12 mouse cellular contexts compared by ENCODE assay signal in genomic region chr6:53369928-53370327, GRCm38 (mm10).
DNase-seq lines count a peak whose midpoint lies in the region; ATAC-seq lines count a peak whose summit lies in the region.
"Had no signal": no experiment of that assay in that cellular context is flagged by ENCODE, and none has a peak within 500 bp of the region (broad histone marks: within the 10 kb centered on the region; RNA-seq: fewer than 3 reads in every experiment).

No protein-coding gene starts in this region.

- H3K4me1 ChIP-seq in forebrain, embryonic 12.5 days = peaks cover 5% of the 10 kb centered on the region; the same call in 1 of the 2 replicates
- H3K4me1 ChIP-seq in hindbrain, embryonic 10.5 days (replicated peaks) = peaks cover 14% of the 10 kb centered on the region
- H3K4me1 ChIP-seq: midbrain, embryonic 13.5 days had no signal

- no peak overlapping the region for H3K9ac ChIP-seq in forebrain, embryonic 12.5 days
- H3K9ac ChIP-seq: hindbrain, embryonic 14.5 days; midbrain, embryonic 13.5 days had no signal

- H3K36me3 ChIP-seq in forebrain, embryonic 12.5 days (replicated peaks) = 0 out of 2 replicates have a peak, but pooled peaks cover 3% of the 10 kb centered on the region
- H3K36me3 ChIP-seq in hindbrain, embryonic 10.5 days = no peaks in the 10 kb centered on the region
- H3K36me3 ChIP-seq: midbrain, embryonic 13.5 days had no signal

- peak; percentile 99 for ATAC-seq in common myeloid progenitor, adult 5-6 weeks (replicated peaks; ENCODE audit: low read depth, poor library complexity, severe bottlenecking)
- no peak for ATAC-seq in forebrain, embryonic 12.5 days (ENCODE audit: low FRiP score)
- ATAC-seq: midbrain, embryonic 13.5 days had no signal

- H3K27ac ChIP-seq in forebrain, embryonic 12.5 days = no peak overlapping the region
- no peak overlapping the region for H3K27ac ChIP-seq in hindbrain, embryonic 10.5 days
- H3K27ac ChIP-seq: hindbrain, embryonic 14.5 days; midbrain, embryonic 13.5 days had no signal

- no peak overlapping the region for H3K4me3 ChIP-seq in forebrain, embryonic 12.5 days (replicated peaks)
- H3K4me3 ChIP-seq in hindbrain, embryonic 10.5 days = no peak overlapping the region
- H3K4me3 ChIP-seq: midbrain, embryonic 13.5 days had no signal

- 93% methylated on average over 5 of the region's 5 CpGs for WGBS in forebrain, embryonic 12.5 days
- WGBS in hindbrain, embryonic 10.5 days = 89% methylated on average over 5 of the region's 5 CpGs

- peak; percentile 7 to 8 for DNase-seq in kidney, postnatal 36 days
- no peak for DNase-seq in kidney, postnatal 10 days
- peak; percentile 72 for DNase-seq in lung, postnatal 36 days
- peak; percentile 11 to 14 for DNase-seq in thymus, postnatal 10 days (ENCODE audit: low spot score in 2 of 2)
- no peak for DNase-seq in right cerebral cortex, postnatal 14 days
- DNase-seq in hindbrain, embryonic 10.5 days (ENCODE audit: low spot score) = no peak
- DNase-seq: cerebellum, postnatal 25 days; right cerebral cortex, adult 18-20 months had no signal

- H3K9me3 ChIP-seq in forebrain, embryonic 12.5 days = no peaks in the 10 kb centered on the region
- no peaks in the 10 kb centered on the region for H3K9me3 ChIP-seq in hindbrain, embryonic 10.5 days
- H3K9me3 ChIP-seq: midbrain, embryonic 13.5 days had no signal

- H3K4me2 ChIP-seq in forebrain, embryonic 12.5 days = no peak overlapping the region
- H3K4me2 ChIP-seq: hindbrain, embryonic 14.5 days; midbrain, embryonic 13.5 days had no signal

- H3K27me3 ChIP-seq in forebrain, embryonic 12.5 days = no peaks in the 10 kb centered on the region
- no peaks in the 10 kb centered on the region for H3K27me3 ChIP-seq in hindbrain, embryonic 10.5 days (ENCODE audit: insufficient read depth, poor library complexity, severe bottlenecking)

Comparison
In these comparisons a context has a peak if more than half of its experiments do, and no peak if none do; other contexts are left out.
1. DNase-seq: peak in kidney, postnatal 36 days (2 of 2), lung, postnatal 36 days (single experiment) and thymus, postnatal 10 days (2 of 2); none in kidney, postnatal 10 days (single experiment), right cerebral cortex, postnatal 14 days (single experiment) and hindbrain, embryonic 10.5 days (single experiment).